In the genomic region with DNA sequence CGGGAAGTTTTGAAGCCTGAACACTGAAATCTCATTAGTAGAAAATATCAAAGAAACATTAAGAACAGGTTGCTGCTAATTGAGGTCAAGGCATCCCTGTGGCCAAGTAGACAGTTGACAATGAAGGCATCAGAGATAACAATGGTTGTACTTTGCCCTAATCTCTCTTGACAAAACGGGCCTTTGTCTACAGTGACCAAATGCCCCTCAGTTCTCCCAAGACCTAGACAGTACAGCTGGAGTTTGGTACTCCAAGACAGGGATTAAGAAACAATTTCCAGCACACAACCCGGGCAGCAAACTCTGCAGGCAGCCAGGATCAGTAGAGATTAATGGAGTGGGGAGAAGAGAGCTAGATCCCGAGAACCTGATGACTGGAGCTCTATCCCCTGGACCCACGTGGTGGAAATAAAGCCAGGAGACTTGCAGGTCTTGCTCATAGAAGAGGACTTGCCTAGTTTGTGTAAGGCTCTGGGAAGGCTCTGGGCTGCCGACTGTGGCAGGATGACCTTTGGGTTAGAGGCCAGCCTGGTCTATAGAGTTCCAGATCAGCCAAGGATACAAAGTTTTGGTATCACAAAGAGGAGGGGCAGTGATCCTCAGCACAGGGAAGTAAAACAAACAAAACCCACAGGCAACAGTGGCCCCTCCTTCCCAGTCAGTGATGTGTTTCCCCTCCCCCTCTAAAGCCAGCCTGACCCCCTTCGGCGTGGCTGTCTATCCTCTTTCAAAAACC, we compare ENCODE assay signal across 12 mouse cellular contexts. TPM values are rescaled to one million over a fixed set of nuclear protein-coding genes. Genes with fewer than 3 reads are reported as not detected.
A peak's percentile ranks its signal among the peaks of the same experiment; 100 is the strongest.
DNase-seq lines count a peak whose midpoint lies in the region; TF ChIP-seq lines count a peak whose summit lies in the region.
"Had no signal": no experiment of that assay in that cellular context is flagged by ENCODE, and none has a peak within 500 bp of the region (broad histone marks: within the 10 kb centered on the region; RNA-seq: fewer than 3 reads in every experiment).

No protein-coding gene starts in this region.

- peak; percentile 32 for DNase-seq in kidney, adult 9 months
- no peak for DNase-seq in kidney, adult 8-10 months
- peak; percentile 24 for DNase-seq in embryonic facial prominence, embryonic 10.5 days (ENCODE audit: low spot score)
- no peak for DNase-seq in limb, embryonic 10.5 days (ENCODE audit: low spot score)
- DNase-seq in retina, postnatal 1 day = peak; percentile 84
- no peak for DNase-seq in right cerebral cortex, adult 18-20 months
- no peak for DNase-seq in Muller cell, postnatal 12 days (ENCODE audit: inconsistent ontology term)
- no peak for DNase-seq in lung, adult 2 months
- DNase-seq: adrenal gland, postnatal 25 days; cerebellum, adult 9-10 months; gastrocnemius, postnatal 10 days had no signal

- H3K4me1 ChIP-seq in embryonic facial prominence, embryonic 10.5 days = peaks cover 19% of the 10 kb centered on the region
- H3K4me1 ChIP-seq in limb, embryonic 10.5 days = peaks cover 14% of the 10 kb centered on the region
- peaks cover 3% of the 10 kb centered on the region; the same call in 1 of the 2 replicates for H3K4me1 ChIP-seq in lung, adult 2 months (ENCODE audit: control insufficient read depth, insufficient read depth, low read length)

- no peak for TF ChIP-seq CTCF in lung, adult 2 months (IDR thresholded peaks at IDR 0.05; ENCODE audit: insufficient read depth, low read length)

- peak overlapping the region; percentile 19; the same call in 1 of the 2 replicates for H3K27ac ChIP-seq in embryonic facial prominence, embryonic 10.5 days (replicated peaks)
- H3K27ac ChIP-seq in limb, embryonic 10.5 days = peak overlapping the region; percentile 50; the same call in 1 of the 2 replicates

- no peak for TF ChIP-seq POLR2A in lung, adult 2 months (IDR thresholded peaks at IDR 0.05; ENCODE audit: borderline replicate concordance, extremely low read depth, low read depth, low read length)

- 16% methylated on average over 8 of the region's 8 CpGs for WGBS in embryonic facial prominence, embryonic 10.5 days
- 36% methylated on average over 8 of the region's 8 CpGs for WGBS in limb, embryonic 10.5 days
- WGBS in lung, adult 2 months = 31% methylated on average over 8 of the region's 8 CpGs

- peaks cover 20% of the 10 kb centered on the region for H3K36me3 ChIP-seq in embryonic facial prominence, embryonic 10.5 days (replicated peaks)
- peaks cover 15% of the 10 kb centered on the region for H3K36me3 ChIP-seq in limb, embryonic 10.5 days

- H3K9me3 ChIP-seq in embryonic facial prominence, embryonic 10.5 days = no peaks in the 10 kb centered on the region; the same call in 1 of the 2 replicates
- no peaks in the 10 kb centered on the region for H3K9me3 ChIP-seq in limb, embryonic 10.5 days (replicated peaks)

- no peaks in the 10 kb centered on the region for H3K27me3 ChIP-seq in embryonic facial prominence, embryonic 10.5 days (replicated peaks; ENCODE audit: low read depth, poor library complexity, severe bottlenecking)
- H3K27me3 ChIP-seq in limb, embryonic 10.5 days (ENCODE audit: low read depth, poor library complexity, severe bottlenecking) = no peaks in the 10 kb centered on the region
- H3K27me3 ChIP-seq: megakaryocyte, embryonic 14.5 days had no signal

- H3K4me3 ChIP-seq in embryonic facial prominence, embryonic 10.5 days = 0 out of 2 replicates have a peak overlapping the region, but pooled peaks have one; percentile 16
- no peak overlapping the region for H3K4me3 ChIP-seq in limb, embryonic 10.5 days
- H3K4me3 ChIP-seq in lung, adult 2 months (replicated peaks; ENCODE audit: extremely low read depth, low read depth, low read length) = no peak overlapping the region
- H3K4me3 ChIP-seq: megakaryocyte, embryonic 14.5 days had no signal

RNA-seq across cellular contexts. Expression of gene Zfp609, which starts 51.1 kb away (rescaled TPM):
- polyA plus RNA-seq in embryonic facial prominence, embryonic 10.5 days (2016; fragmentation: Nextera tagmentation; extraction: Ambion mirVana) = 6.9 and 7.0 TPM in 2 replicates
- polyA plus RNA-seq in limb, embryonic 10.5 days (2016; fragmentation: Nextera tagmentation; extraction: Ambion mirVana) = 7.5 and 7.6 TPM in 2 replicates
- 8.3 and 11.7 TPM in 2 replicates for polyA plus RNA-seq in lung, adult 2 months (2012; rRNA removed)

Comparison
In these comparisons a context has a peak if more than half of its experiments do, and no peak if none do; other contexts are left out.
1. DNase-seq: peak in kidney, adult 9 months (single experiment), embryonic facial prominence, embryonic 10.5 days (single experiment) and retina, postnatal 1 day (single experiment); none in kidney, adult 8-10 months (0 of 2), limb, embryonic 10.5 days (single experiment), right cerebral cortex, adult 18-20 months (single experiment), Muller cell, postnatal 12 days (single experiment) and lung, adult 2 months (single experiment).